Mouse (Mus musculus) lung, postnatal 10 days (tissue): ENCODE results near the gene 4933428G20Rik.

Experiments used
- DNase-seq: peaks from one replicate; pipeline ENCODE4 v3.0.0; 2021

4933428G20Rik gene

DNA sequence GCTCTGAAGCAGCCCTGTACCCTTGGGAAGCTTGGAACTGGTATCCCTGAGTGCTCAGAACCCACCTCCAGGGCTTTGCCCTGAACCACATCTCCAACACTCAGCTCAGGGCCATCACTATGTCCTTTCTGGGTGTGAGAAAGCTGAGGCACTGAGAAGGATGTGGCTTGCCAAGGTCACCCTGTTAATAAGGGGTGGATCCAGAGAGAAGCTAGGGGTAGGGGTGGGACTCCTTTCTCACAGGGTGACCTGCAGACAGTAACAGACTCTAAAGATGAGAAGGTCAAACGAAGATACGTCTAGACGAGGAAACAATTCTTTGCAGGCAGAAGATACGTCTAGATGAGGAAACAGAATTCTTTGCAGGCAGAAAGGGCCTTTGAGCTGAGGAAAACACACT lies 2.7 kb upstream of the 4933428G20Rik start:
- DNase-seq: no peak

DNA sequence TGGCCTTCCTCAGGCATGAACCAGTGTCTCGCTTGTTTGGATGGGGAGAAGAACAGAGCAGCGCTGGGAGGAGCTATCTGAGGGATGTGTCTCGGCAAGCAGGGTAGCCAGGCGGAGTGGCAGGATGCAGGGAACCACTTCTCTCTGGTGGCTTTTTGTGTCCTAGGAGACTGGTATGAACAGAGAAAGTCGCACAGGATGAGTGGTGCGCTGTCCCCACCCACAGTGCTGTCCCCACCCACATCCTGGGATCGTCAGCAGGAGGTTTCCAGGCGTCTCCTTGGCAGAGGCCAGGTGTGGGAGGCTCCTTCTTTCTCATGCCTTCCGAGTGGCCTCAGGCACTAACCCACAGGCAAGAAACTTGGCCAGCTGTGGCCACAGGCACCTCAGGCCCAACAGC lies 2.2 kb upstream of the 4933428G20Rik start:
- no peak for DNase-seq

DNA sequence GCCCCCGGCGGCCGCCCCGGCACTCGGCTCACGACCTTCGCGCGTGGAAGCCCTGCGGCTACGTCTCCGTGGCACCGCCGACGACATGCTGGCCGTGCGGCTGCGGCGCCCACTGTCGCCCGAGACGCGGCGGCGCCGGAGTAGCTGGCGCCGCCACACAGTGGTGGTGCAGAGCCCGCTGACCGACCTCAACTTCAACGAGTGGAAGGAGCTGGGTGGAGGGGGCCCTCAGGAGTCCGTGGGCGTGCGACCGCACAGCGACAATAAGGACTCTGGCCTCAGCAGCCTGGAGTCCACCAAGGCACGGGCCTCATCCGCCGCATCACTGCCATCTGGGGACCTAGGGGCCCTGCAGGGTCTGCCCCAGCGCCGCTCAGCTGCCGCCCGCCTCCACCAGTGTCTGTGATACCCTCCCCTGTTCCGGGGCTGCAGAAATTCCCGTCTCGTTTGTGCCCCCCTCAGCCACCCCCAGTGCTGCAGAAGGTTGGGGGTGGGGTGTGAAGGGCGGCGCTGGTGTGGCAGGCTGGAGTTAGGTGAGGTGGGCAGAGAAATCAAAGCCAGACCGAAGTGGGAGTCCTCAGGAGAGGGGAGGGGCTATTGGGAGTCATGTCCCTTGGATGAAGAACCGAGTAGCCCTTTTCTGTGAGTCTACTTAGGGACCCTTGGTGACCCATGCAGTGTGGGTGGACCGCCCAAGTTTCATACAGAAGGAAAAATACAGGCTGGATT lies 744 bp upstream of the 4933428G20Rik start:
- DNase-seq: no peak

DNA sequence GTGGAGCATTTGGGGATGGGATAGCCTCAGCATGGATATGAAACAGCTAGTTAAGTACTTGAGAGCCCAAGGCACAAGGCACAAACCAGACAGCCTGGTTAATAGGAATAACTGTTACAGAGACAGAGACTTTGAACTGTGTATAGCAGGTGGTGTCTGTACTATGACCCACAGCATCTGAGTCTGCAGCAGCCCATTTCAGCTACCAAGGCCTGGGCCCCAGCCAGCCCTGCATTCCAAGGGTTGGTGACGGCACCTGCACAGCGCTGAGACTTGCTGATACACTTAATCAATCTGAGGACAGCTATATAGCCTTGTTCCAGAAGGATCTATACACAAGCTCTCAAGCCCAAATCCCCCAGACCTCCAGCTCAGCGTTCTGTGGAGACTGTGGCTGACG lies 2.6 kb downstream of the 4933428G20Rik start:
- no peak for DNase-seq

DNA sequence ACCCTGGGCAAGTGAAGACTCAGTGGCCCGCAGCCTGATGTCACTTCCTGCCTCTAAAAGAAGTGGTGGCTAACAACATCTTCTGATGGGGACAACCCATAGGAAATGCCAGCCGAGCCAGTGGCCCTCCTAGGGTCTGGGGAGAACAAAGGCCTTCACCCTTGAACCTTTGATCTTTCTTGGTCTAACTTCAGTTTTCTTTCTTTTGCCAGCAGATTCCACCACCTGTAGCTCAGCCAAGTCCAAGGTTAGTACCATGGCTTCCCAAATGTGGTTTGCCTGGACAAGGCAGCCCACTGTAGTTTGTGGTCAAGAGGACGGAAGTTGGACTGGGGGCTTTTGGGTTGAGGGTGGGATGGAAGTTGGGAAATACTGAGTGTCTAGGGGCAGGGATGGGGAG lies 7.3 kb downstream of the 4933428G20Rik start:
- DNase-seq: no peak

DNA sequence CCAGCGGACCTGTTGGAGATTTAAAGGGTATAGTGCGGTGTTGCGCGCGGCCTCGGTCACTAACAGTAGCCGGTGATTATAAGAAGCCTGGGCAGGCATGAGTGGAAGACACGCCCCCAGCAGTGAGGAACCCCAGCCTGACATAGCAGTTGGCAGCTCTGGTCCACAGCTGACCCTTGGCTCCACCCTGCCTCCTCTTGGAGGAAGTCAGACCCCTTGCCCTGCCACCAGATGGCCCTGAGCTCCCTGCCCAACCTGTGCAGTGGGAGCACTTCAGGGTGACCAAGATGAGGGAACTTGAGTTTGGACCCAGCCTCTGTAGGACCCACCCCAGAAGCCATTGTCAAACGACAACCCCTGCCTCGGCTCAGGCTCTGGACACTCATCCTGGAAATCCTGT lies 8.5 kb downstream of the 4933428G20Rik start:
- DNase-seq: no peak

DNA sequence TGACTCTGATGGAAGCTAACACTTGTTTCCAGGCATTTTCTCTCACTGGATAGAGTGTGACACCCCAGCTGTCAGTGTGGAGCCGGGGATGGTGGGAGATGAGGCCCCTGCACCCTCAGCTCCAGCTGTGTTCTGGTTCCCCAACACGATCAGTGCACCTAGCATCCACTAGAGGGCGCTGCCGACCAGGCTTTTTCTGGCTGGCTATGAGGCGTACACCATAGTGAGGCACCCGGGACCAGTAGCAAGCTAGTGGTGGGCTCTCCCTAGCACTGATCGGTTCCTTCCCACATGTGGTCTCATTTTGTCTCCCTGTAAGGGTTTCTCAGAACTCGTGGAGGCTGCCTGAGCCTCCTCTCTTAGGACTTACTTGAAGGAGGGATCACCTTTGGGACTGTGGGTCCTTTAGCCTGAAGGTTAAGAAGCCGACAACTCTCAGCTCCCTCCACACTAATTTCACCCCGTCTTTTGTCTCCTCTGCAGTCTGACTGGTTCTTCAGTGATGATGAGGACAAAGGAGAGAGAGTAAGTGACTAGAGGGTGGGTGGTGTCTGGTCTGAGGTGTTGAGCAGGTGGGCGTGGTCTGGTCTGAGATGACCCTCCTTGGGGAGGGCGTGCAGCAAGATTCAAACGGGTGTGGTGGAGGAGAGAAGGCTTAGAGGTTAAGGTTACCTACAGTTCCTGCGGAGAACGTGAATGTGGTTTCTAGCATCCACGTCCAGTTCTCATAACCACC lies 10.4 kb downstream of the 4933428G20Rik start:
- peak; percentile 78 for DNase-seq

DNA sequence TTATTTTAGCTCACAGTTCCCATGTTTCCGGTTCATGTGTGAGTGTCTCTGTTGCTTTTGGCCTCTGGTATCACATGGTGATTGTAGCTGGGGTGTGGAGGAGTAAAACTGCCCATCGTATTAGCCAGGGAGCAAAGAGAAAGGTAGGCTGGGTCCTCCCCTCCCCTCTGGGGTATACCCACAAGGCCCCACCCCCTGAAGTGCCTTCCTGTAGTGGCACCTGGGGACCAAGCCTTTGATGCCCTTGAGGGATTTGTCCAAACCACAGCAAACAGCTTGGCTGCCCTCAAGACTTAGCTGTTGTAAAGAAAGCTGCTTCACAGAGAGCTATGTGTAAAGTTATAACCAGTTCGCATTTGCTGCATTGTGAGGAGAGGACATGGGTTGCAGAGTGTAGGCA lies 12.5 kb downstream of the 4933428G20Rik start:
- DNase-seq: no peak

DNA sequence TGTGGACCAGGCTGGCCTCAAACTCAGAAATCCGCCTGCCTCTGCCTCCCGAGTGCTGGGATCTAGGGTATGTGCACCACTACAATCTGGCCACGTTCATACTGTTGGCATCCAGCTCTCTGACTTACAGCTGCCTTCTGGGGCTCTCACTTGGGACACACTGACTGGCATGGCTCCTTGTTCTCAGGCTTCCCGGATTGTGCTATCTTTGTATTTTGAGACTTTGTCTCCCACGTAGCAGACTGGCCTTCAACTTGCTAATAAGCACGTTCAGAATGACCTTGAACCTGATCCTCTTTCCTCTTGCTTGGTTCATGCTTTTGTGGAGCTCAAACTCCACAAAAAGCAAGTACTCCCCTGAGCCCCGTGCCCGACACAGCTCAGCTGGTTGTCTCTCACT lies 14.5 kb downstream of the 4933428G20Rik start:
- no peak for DNase-seq

DNA sequence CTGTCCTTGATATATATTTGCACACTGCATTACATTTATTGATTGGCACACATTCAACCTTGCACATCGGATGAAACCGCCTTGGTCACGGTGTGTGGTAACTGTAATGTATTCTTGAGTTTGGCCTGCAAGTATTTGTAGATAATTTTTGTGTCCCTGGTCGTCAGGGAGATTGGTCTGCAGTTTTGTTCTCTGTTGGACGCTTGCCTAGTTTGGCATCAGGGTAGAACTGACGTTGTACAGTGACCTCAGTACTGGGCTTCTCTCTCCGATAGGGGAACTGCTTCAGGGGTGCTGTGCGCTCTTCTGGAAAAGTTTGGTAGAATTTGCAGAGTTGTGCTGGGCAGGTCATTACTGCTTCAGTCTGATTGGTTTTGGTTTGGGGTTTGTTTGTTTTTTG lies 20.3 kb downstream of the 4933428G20Rik start:
- peak; percentile 28 for DNase-seq

DNA sequence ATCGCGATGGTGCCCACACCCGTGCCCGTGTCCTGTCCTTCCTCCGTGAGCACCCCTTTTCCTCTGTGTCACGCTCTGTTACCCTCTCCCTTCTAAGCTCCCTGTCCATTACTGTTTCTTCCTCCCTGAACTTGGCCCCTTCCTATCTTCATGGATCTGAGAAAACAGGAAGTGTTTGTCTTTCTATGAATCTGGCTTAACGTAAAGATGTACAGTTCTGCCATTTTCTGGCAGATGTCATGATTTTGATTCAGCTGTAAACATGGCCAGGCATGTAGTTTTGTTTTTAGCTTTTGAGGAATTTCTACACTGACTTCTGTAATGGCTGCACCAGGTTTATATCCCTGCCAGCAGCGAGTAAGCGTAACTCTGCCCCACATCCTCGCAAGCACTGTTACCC lies 21.1 kb downstream of the 4933428G20Rik start:
- no peak for DNase-seq

DNA sequence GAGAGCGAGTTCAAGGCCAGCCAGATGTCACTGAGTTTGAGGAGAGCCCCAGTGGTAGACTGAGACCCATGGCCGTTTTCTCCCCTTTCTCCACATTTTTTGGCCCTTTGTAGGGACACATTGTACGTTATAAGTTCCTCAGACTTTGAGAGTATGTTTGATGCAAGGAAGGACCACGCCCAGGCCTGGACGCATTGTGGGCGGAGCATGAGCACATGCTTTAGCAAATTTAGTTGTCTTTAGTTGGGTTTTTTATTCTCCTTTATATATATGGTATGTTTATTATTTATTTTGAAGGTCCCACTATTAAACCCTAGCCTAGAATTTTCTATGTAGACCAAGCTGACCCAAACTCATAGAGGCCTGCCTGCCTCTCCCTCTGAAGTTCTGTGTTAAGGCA lies 21.8 kb downstream of the 4933428G20Rik start:
- DNase-seq: no peak

DNA sequence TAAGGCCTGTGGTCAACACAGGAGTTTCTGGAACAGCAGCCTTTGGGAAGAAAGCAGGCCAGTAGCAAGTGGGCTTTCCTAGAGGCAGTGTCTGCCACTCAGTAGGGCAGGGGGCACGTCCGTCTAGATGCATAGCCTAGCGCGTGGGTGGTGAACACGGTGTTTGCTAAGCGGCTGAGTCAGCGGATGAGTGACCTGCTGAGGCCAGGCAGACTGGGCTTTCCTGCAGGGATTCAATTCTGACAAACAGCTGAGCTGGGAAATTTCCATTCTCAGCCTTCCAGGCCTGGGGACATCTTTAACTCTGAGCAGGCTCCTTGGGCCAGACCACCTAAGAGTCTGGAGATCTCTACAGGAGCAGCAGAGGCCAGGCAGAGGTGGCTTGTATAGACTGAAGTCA lies 22.7 kb downstream of the 4933428G20Rik start:
- DNase-seq: no peak

DNA sequence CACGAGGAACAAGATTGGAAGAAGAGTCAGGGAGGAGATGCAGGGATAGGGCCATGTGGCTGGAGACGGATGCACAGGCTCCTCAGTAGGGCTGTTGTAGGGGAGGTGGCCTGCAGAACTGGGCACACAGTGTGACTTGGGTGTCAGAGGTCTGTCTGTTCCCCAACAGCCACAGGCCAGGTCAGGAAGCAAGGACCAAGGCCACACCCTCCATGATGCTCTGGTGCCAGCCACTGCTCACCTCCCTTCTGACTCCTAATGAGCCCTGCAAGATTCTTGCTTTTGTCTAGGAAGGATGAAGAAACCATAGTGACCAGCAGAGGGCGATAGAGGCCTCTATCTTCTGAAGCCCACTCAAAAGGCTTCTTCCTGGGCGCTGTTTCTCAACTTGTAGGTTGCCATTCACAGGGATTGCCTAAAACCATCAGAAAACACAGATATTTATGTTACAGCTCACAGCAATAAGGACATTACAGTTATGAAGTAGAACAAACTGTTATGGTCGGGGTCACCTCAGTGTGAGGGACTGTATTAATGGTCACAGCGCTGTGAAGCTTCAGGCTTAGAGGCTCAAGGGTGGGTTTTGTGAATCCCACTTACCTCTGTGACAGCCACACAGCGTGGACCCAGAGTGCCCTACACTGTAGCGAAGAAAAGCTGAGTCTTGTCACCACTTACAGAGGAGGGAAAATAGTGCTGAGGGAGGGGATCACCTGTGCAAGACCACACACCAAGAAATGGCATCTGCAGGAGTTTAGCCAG lies 23.6 kb downstream of the 4933428G20Rik start:
- DNase-seq: peak; percentile 77

DNA sequence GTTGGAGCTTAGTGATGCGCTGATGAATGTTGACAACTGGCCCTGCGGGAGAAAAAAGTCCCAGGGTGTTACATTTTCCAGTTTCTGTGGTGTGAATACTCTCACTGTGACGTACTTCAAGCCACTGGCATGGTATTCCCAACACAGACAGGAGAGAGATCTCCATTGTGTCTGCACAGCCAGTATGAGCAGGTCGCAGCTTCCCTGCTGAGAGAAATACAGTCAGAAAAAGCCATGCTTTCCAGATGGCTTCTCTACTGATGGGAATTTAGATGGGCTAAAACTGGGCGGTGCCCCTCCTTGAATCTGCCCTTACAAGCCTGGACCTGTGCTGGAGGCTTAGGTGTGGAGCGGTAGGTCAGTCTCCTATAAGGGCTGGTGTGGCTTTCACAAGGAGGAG lies 28.9 kb downstream of the 4933428G20Rik start:
- DNase-seq: no peak

DNA sequence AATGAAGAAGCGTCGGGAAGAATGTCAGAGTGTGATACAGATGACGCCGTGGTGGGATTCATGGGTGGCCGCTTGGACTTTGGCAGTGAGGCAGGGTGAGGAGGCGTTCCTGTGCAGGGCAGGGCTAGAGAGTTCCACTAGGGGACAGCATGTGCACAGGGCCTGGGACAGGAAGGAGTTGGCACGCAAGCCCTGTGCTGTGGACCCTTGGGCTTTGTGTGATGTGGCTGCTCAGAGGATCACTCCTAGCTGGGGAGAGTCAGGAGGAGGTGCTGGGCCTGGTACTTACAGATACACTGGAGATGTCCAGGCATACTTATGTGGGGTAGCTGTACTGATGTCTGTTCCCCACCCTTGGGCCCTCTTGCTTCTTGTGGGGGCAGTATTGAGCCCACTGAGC lies 30.3 kb downstream of the 4933428G20Rik start:
- no peak for DNase-seq

DNA sequence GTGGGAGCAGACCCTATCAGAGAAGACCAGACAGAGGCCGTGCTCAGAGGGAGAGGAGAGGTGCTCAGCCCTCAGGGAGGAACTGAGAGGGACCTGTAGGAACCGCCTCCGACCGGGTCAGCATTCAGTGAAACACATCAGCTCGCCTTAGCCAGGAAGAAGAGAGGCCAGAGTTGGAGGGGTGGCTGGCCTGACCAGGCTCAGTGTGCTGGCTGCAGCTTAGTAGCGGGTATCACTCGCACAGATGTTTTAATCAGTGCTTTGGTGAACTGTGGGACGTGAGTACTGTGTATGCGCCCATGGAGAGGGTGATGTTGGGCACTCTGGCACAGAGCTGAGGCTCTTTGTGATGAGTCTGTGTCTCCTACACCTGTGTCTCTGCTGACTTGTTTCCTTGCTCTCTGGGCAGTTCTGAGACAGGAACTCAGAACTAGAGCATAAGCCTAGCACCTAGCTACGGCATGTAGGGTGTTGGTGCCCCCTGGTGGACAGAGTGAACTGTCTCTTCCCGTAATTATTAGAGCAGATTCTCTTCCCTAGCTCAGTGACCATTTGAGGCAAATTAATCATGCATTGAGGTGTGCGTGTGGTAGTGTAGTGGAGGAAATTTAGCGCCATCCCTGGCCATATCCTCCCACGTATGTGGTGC lies 31.4 kb downstream of the 4933428G20Rik start:
- peak; percentile 90 for DNase-seq

DNA sequence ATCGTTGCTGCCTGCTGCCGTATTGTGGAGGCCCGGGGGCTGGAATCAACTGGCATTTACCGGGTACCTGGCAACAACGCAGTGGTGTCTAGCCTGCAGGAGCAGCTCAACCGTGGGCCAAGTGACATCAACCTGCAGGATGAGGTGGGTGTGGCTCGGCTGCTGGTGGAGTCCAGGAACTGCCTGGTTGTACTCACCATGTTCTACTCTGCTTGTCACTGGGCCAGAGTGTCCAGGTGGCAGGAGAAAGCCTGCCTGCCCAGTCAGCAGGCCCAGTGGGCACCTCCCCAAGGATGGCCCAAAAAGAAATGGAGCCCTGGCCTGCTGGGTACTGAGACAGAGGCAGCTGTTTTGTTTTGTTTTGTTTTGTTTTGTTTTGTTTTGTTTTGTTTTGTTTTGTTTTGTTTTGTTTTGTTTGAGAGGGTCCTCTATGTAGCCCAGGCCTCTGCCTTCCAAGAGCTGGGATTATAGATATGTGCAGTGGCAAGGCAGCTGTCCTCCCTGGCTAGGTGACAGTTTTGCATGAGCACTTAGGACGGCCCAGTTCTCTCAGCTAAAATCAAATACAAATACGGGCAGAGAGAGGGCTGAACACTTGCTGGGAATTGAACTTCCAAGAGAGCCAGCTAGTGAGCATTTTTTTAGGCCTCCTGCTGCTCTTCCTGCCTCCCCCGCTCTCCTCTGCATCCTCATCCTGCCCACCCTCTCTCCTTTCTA lies 33.5 kb downstream of the 4933428G20Rik start:
- DNase-seq: no peak

DNA sequence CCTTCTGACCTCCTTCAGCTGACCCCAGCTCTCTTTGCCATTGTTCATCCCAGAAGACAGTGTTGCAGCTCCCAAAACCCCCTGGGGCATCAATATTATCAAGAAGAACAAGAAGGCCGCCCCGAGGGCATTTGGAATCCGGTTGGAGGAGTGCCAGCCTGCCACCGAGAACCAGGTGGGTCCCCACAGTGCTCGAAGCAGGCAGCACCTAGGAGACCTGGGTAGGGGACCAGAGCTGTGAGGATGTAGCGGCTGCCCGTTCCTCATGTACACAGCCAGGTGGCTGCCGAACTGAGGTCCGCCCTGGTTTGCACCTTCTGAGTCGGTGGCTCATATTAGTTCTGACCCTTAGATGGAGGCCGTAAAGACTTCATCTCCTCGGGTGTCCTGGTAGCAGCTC lies 34.2 kb downstream of the 4933428G20Rik start:
- no peak for DNase-seq

DNA sequence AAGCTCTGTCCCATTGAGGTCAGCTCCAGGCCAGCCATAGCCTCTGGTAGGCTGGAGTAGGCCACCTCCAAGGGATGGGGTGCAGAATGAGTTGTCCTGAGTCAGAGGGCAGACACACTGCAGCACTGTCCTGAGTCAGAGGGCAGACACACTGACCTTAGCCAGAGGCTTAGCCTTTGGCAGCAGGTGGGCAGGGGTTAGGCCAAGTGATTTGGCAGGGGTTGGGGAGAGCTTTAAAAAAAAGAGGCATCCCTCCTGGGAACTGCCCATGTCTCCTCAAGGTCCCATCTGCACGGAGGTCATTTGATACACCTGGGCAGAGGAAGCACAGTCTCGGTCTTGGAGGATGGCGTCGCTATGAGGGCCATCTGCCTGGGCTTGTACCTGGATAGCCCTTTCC lies 36.1 kb downstream of the 4933428G20Rik start:
- no peak for DNase-seq

DNA sequence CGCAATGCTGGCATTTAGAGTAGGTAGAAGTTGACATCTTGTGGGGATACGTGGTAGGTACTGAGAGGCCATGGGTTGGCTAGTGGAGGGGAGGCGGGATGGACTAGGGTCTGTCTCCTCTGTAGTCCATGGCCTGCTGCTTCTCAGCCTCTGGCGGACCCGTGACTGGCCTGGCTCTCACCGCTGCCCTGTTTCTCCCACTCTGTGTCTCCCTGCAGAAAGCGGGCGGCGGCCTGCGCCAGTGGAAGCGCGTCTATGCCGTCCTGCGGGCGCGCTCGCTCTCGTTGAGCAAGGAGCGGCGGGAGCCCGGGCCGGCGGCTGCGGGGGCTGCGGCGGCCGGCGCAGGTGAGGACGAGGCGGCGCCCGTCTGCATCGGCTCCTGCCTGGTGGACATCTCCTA lies 37.0 kb downstream of the 4933428G20Rik start:
- DNase-seq: no peak

DNA sequence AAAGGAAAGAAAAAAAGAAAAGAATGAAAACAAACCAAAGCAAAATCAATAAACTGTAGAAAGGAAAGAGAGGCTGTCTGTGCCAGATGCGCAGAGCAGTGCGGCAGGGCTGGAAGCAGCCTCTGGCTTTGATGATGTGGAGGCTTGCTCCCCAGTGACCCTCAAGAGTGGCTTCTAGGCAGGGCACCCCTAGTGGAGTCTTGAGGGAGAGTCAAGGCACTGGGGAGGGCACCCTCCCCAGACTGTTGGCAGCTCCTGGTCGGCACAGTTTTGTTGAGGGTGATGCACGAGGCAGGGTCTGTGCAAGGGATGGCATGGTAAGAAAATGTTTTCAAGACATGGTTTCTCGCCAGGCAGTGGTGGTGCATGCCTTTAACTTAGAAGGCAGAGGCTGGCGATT lies 37.6 kb downstream of the 4933428G20Rik start:
- no peak for DNase-seq
